Mouse (Mus musculus) layer of hippocampus, postnatal 14 days (tissue): ENCODE data around the gene Col8a2. TPM values are rescaled to one million over a fixed set of nuclear protein-coding genes. Genes with fewer than 3 reads are reported as not detected.

ENCODE experiments used
- DNase-seq, 2 experiments: peaks; one replicate each; pipeline ENCODE4 v3.0.0; 2021 to 2022; ENCODE audit warnings: low spot score in 2 of 2, mixed read lengths in 1 of 2
- total RNA-seq, 2 experiments: library from RNA; stranded (reverse); gene quantifications; 2 replicates each; pipeline ENCODE4 v1.2.3; 2021

Col8a2 gene
- total RNA-seq, 2 experiments from 2014 or later, result 1.9 to 8.4 TPM

DNA sequence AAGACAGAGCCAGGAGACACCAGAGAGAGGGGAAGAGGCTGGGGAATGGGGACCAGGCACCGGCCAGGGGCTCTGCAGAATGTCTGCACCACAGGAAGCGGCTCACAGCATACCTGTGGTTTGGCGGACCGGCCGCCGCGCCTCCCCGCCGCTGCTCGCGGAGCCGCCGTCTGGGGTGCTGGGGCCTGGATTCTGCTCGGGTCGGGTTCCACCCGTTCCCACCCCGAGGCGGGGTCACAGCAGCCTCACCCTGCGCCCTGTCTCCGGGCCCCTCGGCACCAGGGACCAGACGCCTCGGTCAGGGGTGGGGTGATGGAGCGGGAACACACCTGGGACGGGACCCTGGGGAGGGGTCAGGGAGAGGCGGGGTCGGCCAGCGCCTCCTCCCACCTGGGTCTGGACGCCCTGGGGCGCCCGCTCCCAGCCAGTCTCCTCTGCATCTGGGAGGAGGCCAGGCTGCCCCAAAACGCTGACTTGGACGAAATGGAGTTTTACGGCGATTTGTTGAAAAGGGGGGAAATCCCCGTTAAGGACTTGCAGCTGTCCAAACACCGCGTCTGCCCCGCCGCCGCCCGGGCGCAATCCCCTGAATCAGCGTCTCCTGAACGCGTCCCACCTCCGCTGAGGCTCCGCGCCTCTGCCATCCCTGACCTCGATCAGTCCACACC, 14.5 kb downstream of the Col8a2 start:
- DNase-seq, result no peak

DNA sequence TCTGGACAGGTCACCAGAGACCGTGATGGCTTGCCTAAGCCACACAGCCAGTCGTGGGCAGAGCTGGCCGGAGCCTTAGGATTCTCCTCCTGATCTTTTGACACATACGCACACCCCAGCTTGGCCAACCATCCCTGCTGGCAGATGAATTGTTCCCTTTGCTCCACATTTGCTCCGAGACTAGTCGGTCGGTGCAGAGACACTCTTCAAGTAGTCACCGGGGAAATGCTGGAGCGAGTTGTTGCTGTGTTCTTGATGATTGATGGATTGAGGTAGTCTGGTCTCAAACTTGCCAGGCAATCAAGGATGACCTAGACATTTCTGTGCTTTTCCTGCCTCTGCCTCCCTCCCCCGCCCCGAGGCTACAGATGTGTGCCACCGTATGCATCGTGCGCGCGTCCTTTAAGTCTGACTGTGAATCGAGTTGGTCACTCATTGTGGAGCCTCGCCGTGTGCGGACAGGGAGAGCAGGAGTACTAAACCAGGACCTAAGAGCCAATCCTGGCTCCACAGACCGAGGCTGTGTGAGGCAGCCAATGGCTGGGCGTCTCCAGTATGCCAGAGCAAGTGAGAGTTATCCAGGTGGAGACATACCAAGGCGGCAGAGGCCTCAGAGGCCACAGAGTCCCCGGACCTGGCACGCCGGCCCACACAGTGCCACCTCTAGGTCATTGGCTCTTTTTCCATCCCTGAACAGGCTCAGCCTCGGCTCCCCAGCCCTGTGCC, 15.2 kb downstream of the Col8a2 start:
- no peak for DNase-seq

DNA sequence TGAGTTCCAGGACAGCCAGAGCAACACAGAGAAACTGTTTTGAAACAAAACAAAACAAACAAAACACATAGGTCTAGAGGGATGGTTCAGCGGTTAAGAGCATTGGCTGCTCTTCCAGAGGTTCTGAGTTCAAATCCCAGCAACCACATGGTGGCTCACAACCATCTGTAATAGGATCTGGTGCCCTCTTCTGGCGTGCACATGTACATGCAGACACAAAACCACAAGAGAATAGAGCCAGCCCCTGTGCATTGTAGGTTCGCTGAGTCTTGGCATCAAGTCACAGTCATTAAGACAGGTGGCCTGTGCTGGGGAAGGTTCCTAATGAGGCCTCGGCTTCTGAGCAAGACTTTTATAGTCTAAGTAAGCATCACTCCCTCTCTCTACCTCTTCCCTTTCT, 17.3 kb downstream of the Col8a2 start:
- DNase-seq, result no peak

DNA sequence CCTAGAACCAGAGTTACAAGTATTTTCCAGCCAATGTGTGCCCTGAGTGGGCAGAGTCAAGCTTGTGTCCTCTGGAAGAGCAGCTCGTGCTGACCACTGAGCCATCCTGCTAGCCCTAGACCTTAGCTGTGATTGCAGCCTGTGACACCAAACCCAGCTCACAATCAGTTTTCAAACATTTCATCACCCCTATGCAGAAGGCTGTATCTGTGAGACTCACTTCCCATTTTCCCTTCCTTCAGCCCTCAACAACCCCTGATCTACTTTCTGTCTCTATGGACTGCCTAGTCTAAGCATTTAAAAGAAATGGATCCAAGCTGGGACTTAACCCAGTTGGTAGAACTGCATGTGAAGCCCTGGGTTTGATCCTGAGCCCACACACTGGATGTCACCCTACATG, 18.8 kb downstream of the Col8a2 start:
- no peak for DNase-seq

DNA sequence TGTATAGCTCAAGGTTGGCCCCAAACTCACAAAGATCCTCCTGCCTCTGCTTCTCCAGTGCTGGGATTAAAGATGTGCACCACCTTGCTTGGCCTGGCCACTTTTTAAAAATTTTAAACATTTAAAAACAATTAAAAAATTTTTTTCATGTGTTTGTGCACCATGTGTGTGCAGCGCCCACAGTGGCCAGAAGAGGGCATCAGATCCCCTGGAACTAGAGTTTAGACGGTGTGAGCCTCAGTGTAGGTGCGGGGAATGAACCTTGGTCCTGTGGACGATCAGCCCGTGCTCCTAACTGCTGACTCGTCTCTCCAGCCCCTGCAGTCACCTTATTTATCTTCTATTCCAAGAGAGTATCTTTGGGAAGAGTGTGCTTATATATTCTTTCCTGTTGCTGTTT, 19.5 kb downstream of the Col8a2 start:
- no peak for DNase-seq

DNA sequence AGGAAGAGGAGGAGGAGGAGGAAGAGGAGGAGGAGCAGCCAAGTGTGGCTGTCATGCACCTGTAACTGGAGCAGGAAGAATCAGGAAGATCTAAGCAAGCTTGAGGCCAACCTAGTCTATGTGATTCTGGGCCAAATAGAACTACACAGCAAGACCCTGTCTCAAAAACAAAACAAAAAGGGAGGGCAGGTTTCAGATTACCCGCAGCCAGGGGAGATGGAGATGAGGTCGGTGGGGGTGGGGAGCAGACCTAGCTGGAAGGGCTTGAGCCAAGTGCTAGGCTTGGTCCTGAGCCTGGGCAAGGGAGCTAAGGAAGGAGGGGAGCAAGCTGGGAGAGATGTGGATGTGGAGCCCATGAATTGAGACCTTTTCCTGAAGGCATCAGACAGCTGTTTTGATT, 20.2 kb downstream of the Col8a2 start:
- DNase-seq, result no peak

DNA sequence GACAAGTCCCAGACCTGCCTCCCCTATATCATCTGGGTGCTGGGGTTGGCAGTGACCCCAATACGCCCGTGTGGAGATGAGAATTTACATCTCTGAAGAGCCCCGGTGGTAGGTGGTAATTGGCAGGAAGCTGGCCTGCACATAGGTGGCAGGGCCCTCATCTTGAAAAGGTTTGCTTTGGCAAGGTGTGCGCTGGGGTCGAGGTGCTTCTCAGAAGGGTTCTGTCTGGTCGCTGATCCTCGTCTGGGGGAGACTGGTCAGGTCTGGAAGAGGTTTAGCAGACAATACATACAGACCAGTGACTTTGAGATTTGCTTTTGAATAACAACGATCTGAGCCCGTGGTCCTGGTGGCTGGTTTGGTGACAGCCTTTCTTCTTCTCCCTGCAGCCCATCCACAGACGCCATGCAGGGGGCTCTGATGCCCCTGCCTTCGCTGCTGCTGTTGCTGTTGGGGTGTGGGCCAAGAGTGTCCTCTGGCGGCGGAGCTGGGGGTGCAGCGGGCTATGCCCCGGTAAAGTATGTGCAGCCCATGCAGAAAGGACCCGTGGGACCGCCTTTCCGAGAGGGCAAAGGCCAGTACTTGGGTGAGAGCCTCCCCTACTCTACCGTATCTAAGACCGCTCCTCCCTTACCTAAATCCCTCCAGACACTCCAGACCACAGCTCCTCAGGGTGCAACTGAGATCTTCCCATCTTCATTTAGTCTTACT, 22.8 kb downstream of the Col8a2 start:
- DNase-seq, result peak; percentile 17 to 31

DNA sequence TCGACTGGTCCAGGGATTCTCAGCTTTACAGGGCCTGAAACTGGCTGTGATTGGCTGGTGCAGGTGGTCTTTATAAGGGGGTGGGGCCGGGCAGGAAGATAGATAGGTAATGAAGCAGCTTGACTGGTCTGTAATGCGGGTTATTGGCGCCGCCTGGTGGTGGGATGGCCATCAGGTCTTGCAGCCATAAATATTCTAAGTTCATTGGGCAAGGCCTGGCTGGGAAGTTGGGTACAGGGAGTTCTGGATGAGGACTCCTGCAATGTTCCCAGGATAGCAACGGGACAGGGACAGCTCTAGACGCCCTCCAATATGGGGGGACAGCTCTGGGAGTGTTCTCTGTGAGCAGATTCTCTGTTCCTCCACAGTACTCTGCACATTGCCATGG, 23.3 kb downstream of the Col8a2 start:
- DNase-seq, result peak; percentile 83 to 91

DNA sequence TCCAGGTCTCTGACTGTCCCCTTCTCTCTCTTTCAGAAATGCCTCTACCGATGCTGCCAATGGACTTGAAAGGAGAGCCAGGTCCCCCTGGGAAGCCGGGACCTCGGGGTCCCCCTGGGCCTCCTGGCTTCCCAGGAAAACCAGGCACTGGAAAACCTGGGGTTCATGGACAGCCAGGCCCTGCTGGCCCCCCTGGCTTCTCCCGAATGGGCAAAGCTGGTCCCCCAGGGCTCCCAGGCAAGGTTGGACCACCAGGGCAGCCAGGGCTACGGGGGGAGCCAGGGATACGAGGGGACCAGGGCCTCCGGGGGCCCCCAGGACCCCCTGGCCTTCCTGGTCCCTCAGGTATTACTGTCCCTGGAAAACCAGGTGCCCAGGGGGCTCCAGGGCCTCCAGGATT, 23.8 kb downstream of the Col8a2 start:
- no peak for DNase-seq

DNA sequence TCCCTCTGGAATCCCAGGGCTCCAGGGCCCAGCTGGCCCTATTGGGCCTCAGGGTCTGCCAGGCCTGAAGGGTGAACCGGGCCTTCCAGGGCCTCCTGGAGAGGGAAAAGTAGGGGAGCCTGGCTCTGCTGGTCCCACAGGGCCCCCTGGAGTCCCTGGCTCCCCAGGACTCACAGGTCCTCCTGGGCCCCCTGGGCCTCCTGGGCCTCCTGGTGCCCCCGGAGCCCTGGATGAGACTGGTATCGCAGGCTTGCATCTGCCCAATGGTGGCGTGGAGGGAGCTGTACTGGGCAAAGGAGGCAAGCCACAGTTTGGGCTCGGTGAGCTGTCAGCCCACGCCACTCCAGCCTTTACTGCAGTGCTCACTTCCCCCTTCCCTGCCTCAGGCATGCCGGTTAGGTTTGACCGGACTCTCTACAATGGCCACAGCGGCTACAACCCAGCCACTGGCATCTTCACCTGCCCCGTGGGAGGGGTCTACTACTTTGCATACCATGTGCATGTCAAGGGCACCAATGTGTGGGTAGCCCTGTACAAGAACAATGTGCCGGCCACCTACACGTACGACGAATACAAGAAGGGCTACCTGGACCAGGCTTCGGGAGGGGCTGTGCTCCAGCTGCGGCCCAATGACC, 25.1 kb downstream of the Col8a2 start:
- no peak for DNase-seq

DNA sequence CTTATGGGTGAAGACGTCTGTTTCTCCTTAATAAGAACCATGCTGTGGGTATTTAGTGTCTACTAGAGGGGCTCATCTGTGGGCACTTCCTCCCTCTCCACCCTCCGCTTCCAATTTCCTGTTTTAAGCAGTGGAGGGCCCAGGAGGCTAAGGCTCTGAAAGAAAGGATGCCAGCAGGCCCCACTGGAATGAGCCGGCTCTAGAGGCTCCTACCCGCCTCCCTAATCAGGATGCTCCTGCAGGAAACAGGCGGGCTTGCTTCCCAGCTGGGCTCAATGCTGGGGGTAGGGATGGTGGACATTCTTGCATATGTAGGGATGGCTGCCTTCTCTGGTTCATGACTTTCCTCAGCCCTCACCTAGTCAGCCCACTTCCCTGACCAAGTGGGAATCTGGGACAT, 26.6 kb downstream of the Col8a2 start:
- DNase-seq, result no peak

DNA sequence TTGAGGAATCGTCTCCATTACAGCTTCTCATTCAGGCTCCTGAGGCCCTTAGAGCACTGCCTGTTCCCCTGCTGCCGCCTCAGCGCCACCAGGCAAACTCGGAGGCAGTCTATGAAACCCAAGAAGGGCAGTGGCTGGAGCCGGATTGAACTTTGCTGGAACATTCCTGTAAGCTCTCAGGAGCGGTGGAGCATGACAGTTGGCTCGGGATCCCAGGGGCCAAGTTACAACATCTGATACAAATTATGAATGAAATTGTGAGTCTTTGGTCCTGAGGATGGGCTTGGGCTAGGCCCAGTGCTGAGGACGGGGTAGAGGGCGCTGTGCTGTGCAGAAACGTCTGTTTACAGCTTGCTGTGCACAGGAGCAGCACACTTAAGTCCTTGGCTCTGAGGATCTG, 27.8 kb downstream of the Col8a2 start:
- no peak for DNase-seq

DNA sequence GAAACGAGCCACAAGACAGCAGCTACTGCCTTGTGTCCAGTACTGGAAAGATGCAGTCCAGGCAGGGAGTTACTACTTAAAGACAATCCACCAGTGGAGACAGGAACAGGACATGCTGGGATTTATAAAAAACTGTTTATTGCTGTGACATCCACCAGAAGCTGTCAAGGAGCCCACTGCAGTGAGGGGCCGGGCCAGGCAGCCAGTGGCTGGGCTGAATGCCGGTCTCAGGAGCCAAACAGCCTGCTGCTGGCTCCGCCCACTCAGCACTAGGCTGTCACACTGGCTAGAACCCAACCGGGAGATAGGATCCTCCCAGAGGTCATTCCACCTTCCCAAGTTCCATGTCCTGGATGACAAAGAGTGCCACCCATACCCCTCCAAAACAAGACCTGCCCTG, 29.3 kb downstream of the Col8a2 start:
- DNase-seq, result peak; percentile 28 to 31

DNA sequence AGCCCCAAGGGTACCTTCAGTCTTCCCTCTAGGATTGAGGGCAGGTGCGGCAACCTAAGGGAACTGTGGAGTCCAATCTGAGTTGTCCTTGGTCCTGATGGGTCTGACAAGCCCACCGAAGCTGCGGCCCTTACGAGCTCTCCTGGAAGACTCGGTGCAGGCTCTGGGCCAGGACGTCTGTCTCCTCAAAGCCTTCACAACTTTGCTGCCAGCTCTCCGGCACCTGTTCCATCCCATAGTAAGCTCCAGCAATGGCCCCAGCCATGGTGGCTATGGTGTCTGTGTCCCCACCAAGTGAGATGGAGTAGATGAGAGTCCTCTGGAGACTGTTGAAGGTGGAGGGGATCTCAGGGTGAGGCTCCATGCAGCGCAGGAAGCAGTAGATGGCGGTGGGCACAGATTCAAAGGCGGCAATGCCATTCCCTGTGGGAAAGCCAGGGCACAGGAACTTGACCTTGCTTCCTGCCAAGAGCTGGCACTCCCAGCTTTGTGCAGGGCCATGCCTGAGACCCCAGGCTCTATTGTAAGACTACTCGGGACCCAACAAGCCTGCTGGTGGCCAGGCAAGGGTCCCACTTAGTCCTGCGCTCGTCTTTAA, 29.9 kb downstream of the Col8a2 start:
- no peak for DNase-seq

DNA sequence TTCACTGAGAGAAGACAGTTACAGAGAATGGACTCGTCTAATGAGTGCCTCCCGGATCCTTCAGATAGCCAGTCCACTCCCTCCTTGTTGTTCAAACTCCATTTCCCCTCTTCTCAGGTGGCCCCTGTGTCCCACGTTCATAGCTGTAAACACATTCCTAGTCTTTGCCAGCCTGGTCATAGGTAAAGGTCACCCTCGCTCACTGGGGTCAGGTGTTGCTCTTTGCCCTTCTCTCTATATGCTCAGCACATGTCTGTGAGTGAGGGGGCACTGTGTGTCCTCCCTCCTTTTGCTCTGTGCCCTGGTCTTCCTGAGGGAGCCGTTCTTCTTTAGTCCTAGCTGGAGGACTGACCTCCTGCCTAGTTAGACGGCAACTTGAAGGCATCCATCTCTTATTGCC, 33.2 kb downstream of the Col8a2 start:
- no peak for DNase-seq

DNA sequence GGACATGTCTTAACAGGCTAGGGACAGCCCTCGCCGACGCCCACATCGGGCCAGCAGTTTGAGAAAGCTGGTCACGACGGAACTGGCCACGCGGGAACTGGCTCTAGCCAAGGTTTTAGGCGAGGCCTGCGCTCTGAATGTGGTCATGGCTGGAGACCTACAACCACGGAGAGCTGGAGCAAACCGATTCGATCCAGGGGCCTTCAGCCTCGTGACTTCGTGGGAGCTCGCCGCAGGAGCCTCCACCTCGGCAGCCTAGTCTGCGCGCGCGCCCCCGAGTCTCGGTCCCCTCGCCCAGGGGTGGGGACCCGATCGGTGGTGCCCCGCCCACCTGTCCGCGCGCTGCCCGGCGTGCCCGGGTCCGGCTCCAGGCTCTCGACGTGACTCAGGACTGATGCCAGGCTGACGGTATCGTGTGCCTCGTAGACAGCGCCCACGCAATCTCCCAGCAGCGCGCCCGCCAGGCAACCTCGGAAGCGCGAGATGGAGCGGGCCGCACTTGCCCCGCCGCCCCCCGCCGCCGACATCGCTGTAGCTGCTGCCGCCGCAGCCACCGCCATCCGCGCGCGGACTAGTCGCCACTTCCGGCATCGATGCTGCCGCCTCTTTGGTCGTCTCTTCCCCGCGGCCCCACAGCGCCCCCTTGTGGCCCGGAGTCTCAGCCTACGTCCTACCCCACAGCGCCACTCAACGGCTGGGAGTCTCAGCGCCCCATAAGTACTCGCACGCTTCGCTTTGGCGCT, 34.7 kb downstream of the Col8a2 start, which contains the start of gene Adprhl2:
TSS of gene Adprhl2 (minus strand) at position 593 of the 743 bp plus-strand sequence.
- DNase-seq, result peak; percentile 99

DNA sequence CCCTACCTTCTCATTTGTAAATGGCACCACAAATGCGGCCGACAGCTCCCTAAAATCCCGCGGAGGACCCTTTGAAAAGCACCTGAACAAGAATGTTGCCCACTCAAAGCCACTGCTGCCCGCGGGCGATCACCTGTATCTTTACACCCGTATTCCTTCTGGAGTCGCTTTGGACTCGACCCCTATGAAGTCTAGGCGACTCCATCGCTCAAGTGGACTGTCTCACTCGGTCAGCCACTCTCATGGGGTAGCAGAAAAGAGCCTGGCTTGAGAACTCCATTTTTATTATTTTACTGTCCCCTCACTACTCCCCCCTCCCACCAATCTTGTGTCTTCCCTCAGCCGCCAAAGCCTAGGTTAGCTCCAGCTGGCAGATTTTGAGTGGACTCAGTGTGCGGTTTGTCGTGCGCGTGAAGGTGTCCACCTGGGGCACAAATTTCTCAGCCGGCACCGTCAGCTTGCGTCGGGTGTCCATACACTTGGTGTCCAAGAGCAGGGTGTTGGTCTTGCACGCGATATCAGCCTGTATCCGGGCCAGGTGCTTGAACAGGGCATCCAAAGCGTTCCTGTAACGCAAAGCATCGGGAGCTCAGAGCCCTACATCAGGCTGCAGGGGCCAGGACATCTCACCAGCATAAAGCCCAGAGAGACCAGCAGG, 35.4 kb downstream of the Col8a2 start:
- no peak for DNase-seq

DNA sequence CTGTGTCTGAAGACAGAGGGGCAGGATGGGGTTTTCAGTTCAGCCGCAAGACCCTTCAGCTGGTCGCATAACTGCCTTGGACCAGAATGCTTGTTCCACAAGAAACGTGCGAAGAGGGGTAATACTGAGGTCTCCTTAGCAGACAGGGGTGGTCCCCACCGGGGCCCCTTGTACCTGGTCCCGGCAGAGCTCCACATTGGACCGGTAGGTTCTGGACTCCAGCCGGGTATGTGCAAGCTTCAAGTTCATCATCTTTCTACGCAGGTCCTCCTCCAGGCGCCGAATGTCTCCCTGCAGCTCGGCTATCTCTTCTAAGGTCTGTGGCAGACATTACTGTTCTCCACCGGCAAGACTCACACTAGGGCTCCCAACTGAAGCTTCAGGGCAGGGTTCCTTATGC, 36.1 kb downstream of the Col8a2 start:
- no peak for DNase-seq

DNA sequence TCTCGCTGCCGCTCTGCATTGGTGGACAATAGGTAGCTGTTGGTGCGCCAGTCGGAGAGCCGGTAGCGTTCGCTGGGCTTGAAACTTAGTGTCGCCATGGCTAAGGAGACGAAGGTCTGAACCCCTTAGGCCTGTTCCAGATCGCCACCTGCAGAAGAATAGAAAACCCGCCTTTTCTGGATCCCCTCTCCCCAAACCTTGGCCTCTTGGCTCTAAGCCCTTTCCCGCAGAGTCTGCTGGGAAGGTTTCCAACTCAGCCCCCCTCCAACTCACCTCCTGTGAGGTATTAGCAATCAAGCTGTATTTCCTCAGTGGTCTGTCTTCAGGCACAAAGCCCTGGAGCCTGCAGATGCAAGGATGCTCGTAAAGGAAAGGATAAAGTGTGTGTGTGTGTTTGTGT, 38.3 kb downstream of the Col8a2 start:
- no peak for DNase-seq

DNA sequence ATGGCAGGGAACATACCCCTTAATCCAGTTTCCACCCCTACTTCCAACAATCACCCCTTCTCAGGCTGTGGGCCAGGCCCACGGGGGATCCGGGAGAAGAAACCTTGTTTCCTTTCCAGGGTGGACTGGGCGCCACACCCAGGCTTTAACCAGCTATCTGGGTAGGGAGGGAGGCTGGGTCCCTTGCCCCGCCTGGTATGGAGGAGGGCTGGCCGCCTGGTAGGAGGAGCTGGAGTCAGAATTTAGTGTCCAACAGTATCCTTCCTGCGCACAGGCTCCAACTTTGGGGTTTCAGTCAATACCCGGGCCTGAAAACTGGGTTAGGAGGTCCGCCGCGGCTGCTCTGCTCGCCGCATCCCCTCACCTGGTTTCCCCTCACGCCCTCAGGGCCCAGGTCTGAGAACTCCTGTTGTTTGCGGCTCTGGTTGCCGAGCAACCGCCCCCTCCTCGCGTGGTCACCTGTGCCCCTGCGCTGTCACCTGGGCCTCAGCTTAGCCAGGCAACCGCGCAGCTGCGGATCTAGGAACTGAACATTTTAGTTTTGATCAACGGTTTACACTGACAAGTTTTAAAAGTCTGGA, 38.8 kb downstream of the Col8a2 start, which contains the start of gene Tekt2:
TSS of gene Tekt2 (minus strand) at position 408 of the 581 bp plus-strand sequence.
- no peak for DNase-seq
